Mouse (Mus musculus): ENCODE data around the gene Rbp1.

Rbp1 gene

GRCm38 (mm10) chr9:98422656-98423055 lies at the start of gene Rbp1:
Gene Rbp1, plus strand, starts transcription at chr9:98422961.
- DNase-seq (ENCODE audit: low spot score in 2 of 2), result no peak

- no peak for DNase-seq (ENCODE audit: low spot score in 2 of 2)
Observed at GRCm38 (mm10) chr9:98373358-98373757, 49.4 kb upstream of the Rbp1 start.

- no peak for DNase-seq (ENCODE audit: low spot score in 2 of 2)
Observed at GRCm38 (mm10) chr9:98374897-98375296, 47.9 kb upstream of the Rbp1 start.

GRCm38 (mm10) chr9:98375329-98376170 lies 47.2 kb upstream of the Rbp1 start:
- no peak for DNase-seq (ENCODE audit: low spot score in 2 of 2)

- DNase-seq (ENCODE audit: low spot score in 2 of 2), result no peak
Observed at GRCm38 (mm10) chr9:98379736-98380135, 43.0 kb upstream of the Rbp1 start.

- no peak for DNase-seq (ENCODE audit: low spot score in 2 of 2)
Observed at GRCm38 (mm10) chr9:98380593-98380992, 42.2 kb upstream of the Rbp1 start.

GRCm38 (mm10) chr9:98387741-98388632 lies 34.8 kb upstream of the Rbp1 start:
- DNase-seq (ENCODE audit: low spot score in 2 of 2), result no peak

GRCm38 (mm10) chr9:98388633-98388965 lies 34.2 kb upstream of the Rbp1 start:
- DNase-seq (ENCODE audit: low spot score in 2 of 2), result no peak

- DNase-seq (ENCODE audit: low spot score in 2 of 2), result no peak
Observed at GRCm38 (mm10) chr9:98393496-98393895, 29.3 kb upstream of the Rbp1 start.

- no peak for DNase-seq (ENCODE audit: low spot score in 2 of 2)
Observed at GRCm38 (mm10) chr9:98397211-98397610, 25.6 kb upstream of the Rbp1 start.

- DNase-seq (ENCODE audit: low spot score in 2 of 2), result no peak
Observed at GRCm38 (mm10) chr9:98397866-98398265, 24.9 kb upstream of the Rbp1 start.

GRCm38 (mm10) chr9:98400185-98400894 lies 22.4 kb upstream of the Rbp1 start:
- no peak for DNase-seq (ENCODE audit: low spot score in 2 of 2)

GRCm38 (mm10) chr9:98401611-98402010 lies 21.1 kb upstream of the Rbp1 start:
- no peak for DNase-seq (ENCODE audit: low spot score in 2 of 2)

- no peak for DNase-seq (ENCODE audit: low spot score in 2 of 2)
Observed at GRCm38 (mm10) chr9:98407771-98408170, 15.0 kb upstream of the Rbp1 start.

GRCm38 (mm10) chr9:98409137-98409536 lies 13.6 kb upstream of the Rbp1 start:
- peak; percentile 50 to 78 for DNase-seq (ENCODE audit: low spot score in 2 of 2)

GRCm38 (mm10) chr9:98415427-98415826 lies 7.3 kb upstream of the Rbp1 start:
- DNase-seq (ENCODE audit: low spot score in 2 of 2), result no peak

GRCm38 (mm10) chr9:98417919-98418318 lies 4.8 kb upstream of the Rbp1 start:
- DNase-seq (ENCODE audit: low spot score in 2 of 2), result no peak

GRCm38 (mm10) chr9:98418346-98418745 lies 4.4 kb upstream of the Rbp1 start:
- no peak for DNase-seq (ENCODE audit: low spot score in 2 of 2)

- DNase-seq (ENCODE audit: low spot score in 2 of 2), result no peak
Observed at GRCm38 (mm10) chr9:98420666-98421065, 2.1 kb upstream of the Rbp1 start.

GRCm38 (mm10) chr9:98421903-98422302 lies 858 bp upstream of the Rbp1 start:
- DNase-seq (ENCODE audit: low spot score in 2 of 2), result no peak

- no peak for DNase-seq (ENCODE audit: low spot score in 2 of 2)
Observed at GRCm38 (mm10) chr9:98423691-98424090, 930 bp downstream of the Rbp1 start.

- no peak for DNase-seq (ENCODE audit: low spot score in 2 of 2)
Observed at GRCm38 (mm10) chr9:98424291-98424690, 1.5 kb downstream of the Rbp1 start.
